Mouse (Mus musculus) lung, adult 2 months (tissue): ENCODE results near the gene Glrx5. TPM values are rescaled to one million over a fixed set of nuclear protein-coding genes. Genes with fewer than 3 reads are reported as not detected.

Experiments
- DNase-seq: peaks from one replicate; pipeline ENCODE4 v3.0.0; 2022
- H3K4me1 ChIP-seq: fragments of 200-500 bp; 2 replicates; pipeline ENCODE4 v1.6.1; 2011; ENCODE audit warnings: low read length; ENCODE audit not compliant: control insufficient read depth, insufficient read depth
- H3K4me3 ChIP-seq: fragments of 200-500 bp; replicated peaks from 2 replicates; pipeline ENCODE3; 2011; ENCODE audit warnings: low read depth, mild to moderate bottlenecking, control low read depth, low read length; ENCODE audit errors: extremely low read depth
- CTCF ChIP-seq: fragments of 200-500 bp; IDR thresholded peaks from 2 replicates; pipeline ENCODE4 v1.5.1; 2011; ENCODE audit warnings: mild to moderate bottlenecking, low read length, control low read depth; ENCODE audit not compliant: insufficient read depth
- POLR2A ChIP-seq: fragments of 200-500 bp; IDR thresholded peaks from 2 replicates; pipeline ENCODE4 v1.6.1; 2011; ENCODE audit warnings: low read depth, mild to moderate bottlenecking, control low read depth, low read length, borderline replicate concordance; ENCODE audit errors: extremely low read depth
- WGBS: fragments of 180-500 bp; shearing (Covaris S2); methylation state at CpG from one replicate; pipeline ENCODE4 v1.1.7; 2018; 5-methylcytosine and 5-hydroxymethylcytosine counted together
- polyA plus RNA-seq: library from polyadenylated mRNA; depleted of rRNA; stranded (reverse); fragments of >200 nt; gene quantifications from 2 replicates; pipeline ENCODE4 v1.2.3, GENCODE M21; 2012

The Glrx5 gene
- polyA plus RNA-seq, 1 experiment = 43.1 TPM

- Histone ChIP-seq H3K4me1 (peaks cover 5% of the 10 kb centered on the region; the same call in 1 of the 2 replicates), H3K4me3 (no peak overlapping the region)
- no peak for DNase-seq
- TF ChIP-seq CTCF = no peak
- no peak for TF ChIP-seq POLR2A
- 82% methylated on average over 9 of the region's 9 CpGs for WGBS
Observed at GRCm38 (mm10) chr12:104996012-104996728, 36.3 kb upstream of the Glrx5 start.

- Histone ChIP-seq H3K4me1 (peaks cover 7% of the 10 kb centered on the region; the same call in 1 of the 2 replicates), H3K4me3 (no peak overlapping the region)
- 67% methylated on average over 10 of the region's 10 CpGs for WGBS
- TF ChIP-seq POLR2A = no peak
- TF ChIP-seq CTCF = no peak
- DNase-seq = no peak
Observed at GRCm38 (mm10) chr12:104997159-104997558, 35.3 kb upstream of the Glrx5 start.

DNA sequence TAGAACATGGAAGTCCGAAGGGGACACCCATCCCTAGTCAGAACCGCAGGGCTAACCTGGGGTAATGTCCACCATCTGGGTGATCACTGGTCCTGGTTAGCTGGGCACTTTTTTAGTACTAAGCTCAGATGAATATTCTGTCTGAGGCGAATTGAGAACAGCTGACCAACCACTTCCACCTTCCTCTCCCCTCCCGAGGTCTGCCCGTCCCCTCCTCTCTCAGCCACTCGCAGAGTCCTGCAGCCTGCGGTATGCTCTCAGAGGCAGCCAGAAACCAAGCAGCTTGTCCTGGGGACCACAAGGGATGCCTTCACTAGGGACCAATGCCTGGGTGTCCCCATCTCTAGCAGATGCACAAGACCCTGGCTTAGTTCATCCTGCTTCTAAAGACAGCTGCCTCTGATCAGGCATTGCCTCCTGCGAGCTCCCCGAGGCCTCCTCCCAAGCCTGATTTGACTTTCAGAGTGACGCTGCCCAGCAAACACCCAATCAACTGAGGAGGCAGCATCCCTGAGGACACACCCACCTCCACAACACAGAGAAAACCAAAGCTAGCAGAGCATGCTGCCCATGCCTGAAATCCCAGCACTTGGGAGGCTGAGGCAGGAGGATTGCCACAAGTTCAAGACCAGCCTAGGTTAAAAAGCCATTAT, 34.7 kb upstream of the Glrx5 start:
- TF ChIP-seq CTCF (no peak), POLR2A (no peak)
- DNase-seq = no peak
- 77% methylated on average over 10 of the region's 10 CpGs for WGBS
- H3K4me3 ChIP-seq = no peak overlapping the region
- peaks cover 7% of the 10 kb centered on the region; the same call in 1 of the 2 replicates for H3K4me1 ChIP-seq

- 62% methylated on average over 6 of the region's 6 CpGs for WGBS
- TF ChIP-seq CTCF = no peak
- no peak for TF ChIP-seq POLR2A
Observed at GRCm38 (mm10) chr12:104998541-104998940, 33.9 kb upstream of the Glrx5 start.

DNA sequence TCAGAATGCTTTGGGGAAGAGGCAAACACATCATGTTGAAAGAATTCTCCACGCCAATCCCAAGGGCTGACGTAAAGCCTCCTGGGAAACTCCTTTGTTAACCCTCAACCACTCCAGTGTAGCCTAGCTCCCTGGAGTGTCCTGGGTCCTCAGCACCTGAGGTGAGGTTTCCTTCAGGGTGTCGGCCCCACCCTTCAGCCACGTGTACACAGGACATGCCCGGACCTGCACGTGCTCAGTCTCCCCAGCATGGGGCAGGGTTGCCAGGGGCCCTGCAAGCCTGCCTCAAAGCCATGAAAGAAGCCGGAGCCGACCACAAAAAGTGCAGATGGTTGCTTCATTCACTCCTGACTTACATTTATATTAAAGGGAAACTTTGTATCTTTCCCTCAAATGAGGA, 33.3 kb upstream of the Glrx5 start:
- DNase-seq = no peak
- 56% methylated on average over 8 of the region's 8 CpGs for WGBS
- TF ChIP-seq POLR2A = no peak
- TF ChIP-seq CTCF = no peak
- Histone ChIP-seq H3K4me1 (peaks cover 7% of the 10 kb centered on the region; the same call in 1 of the 2 replicates), H3K4me3 (no peak overlapping the region)

More at GRCm38 (mm10) chr12:104998541-104998940, 33.9 kb upstream of the Glrx5 start:
- H3K4me3 ChIP-seq = no peak overlapping the region
- no peak for DNase-seq
- H3K4me1 ChIP-seq = peaks cover 7% of the 10 kb centered on the region; the same call in 1 of the 2 replicates

DNA sequence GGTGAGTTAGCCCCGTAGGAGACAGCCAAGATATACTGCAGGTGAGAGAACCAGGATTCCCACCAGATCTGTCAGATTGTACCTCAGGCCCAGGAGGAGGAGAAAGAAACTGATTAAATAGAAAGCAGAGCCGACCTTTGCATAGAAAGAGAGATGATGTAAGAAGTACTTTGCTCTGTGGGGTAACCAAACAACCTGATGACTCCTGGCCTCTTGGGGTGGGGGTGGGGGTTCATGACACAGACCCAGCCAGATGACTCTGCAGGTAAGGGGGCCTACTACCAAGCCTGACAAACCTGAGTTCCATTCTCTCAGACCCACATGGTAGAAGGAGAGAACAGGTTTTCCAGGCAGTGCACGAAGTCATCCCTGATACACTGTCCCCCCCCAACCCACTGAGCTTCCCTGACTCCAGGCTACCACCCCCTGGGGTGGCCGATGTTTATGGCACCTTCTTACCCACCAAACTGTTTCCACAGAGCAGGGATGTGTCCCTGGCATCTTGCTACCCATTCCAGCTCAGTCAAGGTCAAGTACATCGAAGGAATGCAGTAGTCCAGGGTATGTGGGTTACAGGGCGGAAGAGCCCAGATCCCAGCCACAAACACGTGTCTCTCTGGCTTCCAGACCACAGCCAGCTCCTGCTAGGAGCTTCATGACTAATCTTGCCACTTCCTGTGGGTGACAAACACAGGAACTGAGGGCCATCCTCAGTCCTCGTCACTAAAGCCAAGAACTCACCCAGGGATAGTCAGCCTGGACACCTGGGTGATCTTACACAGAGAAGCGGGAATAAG, 31.8 kb upstream of the Glrx5 start:
- Histone ChIP-seq H3K4me3 (no peak overlapping the region), H3K4me1 (peaks cover 7% of the 10 kb centered on the region; the same call in 1 of the 2 replicates)
- no peak for DNase-seq
- 40% methylated on average over 9 of the region's 9 CpGs for WGBS
- no peak for TF ChIP-seq POLR2A

GRCm38 (mm10) chr12:105001317-105001716, 31.2 kb upstream of the Glrx5 start:
- 76% methylated on average over 9 of the region's 9 CpGs for WGBS
- no peak for TF ChIP-seq POLR2A
- TF ChIP-seq CTCF = no peak

DNA sequence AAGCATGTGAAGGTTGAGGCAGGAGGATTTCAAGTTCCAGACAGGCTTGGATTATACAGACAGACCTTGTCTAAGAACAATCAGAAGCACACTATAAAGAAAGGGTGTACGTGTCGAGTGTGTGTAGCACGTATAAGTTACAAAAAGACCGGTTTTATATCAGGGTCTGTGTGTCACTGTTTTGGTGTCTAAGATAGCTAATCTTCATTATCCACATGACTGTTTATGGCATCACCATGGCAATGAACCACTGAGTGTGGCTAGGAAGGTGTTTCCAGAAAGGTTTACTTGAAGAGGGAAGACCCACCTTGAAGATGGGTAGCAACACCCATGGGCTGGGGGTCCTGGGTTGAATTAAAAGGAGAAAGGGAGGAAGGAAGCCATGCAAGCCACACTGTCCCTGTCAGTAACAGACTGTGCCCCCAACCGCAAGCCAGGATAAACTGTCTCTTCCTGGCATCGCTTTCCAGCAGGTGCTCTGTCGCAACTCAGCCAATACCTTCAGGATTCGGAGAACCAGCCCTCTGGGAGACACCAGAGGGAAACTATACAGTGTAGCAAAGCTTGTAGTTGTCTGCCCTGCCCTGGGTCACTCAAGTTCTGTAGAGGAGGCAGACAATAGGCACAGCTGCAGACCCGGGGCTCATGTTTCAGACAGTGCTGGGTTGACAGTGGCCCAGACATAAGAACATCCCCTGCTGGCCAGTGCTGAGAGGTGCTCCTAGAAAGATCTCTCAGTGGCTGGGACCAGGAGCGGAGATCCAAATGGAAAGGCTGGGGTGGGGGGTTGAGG, 30.0 kb upstream of the Glrx5 start:
- DNase-seq = no peak
- 76% methylated on average over 10 of the region's 10 CpGs for WGBS
- no peak overlapping the region for H3K4me3 ChIP-seq
- TF ChIP-seq CTCF = no peak
- no peak for TF ChIP-seq POLR2A
- peaks cover 7% of the 10 kb centered on the region; the same call in 1 of the 2 replicates for H3K4me1 ChIP-seq

More at GRCm38 (mm10) chr12:105001317-105001716, 31.2 kb upstream of the Glrx5 start:
- peaks cover 7% of the 10 kb centered on the region; the same call in 1 of the 2 replicates for H3K4me1 ChIP-seq
- no peak for DNase-seq
- H3K4me3 ChIP-seq = no peak overlapping the region

- Histone ChIP-seq H3K4me3 (no peak overlapping the region), H3K4me1 (peaks cover 7% of the 10 kb centered on the region; the same call in 1 of the 2 replicates)
- 63% methylated on average over 9 of the region's 9 CpGs for WGBS
- no peak for DNase-seq
- TF ChIP-seq CTCF (no peak), POLR2A (no peak)
Observed at GRCm38 (mm10) chr12:105003158-105003557, 29.3 kb upstream of the Glrx5 start.
